Mouse (Mus musculus) limb, embryonic 14.5 days (tissue): ENCODE measurements at regions not wholly inside any gene's neighbourhood (a gene's known extent, or its start where the extent isn't known, plus 50 kb on each side); places are given as distances from the start of the nearest gene placed in this dataset.

ENCODE experiments used
- ATAC-seq: fragments of 200-750 bp; cut with Nextera tagmentation; 2 replicates; pipeline ENCODE4 v1.8.0; 2017; ENCODE audit warnings: low read depth, moderate number of reproducible peaks, moderate TSS enrichment; ENCODE audit not compliant: low FRiP score
- DNase-seq: peaks from one replicate; pipeline ENCODE4 v3.0.0-alpha.2; 2015; ENCODE audit warnings: low spot score
- H3K27ac ChIP-seq: fragments of 300-500 bp; sonication (generic); replicated peaks from 2 replicates; pipeline ENCODE4 v1.5.1; 2014; ENCODE audit warnings: low read depth, mild to moderate bottlenecking, low read length, moderate library complexity, mixed read lengths
- H3K27me3 ChIP-seq: fragments of 300-500 bp; sonication (generic); 2 replicates; pipeline ENCODE4 v1.6.1; 2014; ENCODE audit warnings: low read length, mixed read lengths; ENCODE audit not compliant: control insufficient read depth, insufficient read depth
- H3K36me3 ChIP-seq: fragments of 300-500 bp; sonication (generic); 2 replicates; pipeline ENCODE4 v1.6.1; 2014; ENCODE audit warnings: mild to moderate bottlenecking, low read length, moderate library complexity, mixed read lengths; ENCODE audit not compliant: control insufficient read depth, insufficient read depth
- H3K4me1 ChIP-seq: fragments of 300-500 bp; sonication (generic); 2 replicates; pipeline ENCODE4 v1.6.1; 2014; ENCODE audit warnings: antibody characterized with exemption, low read length, mixed read lengths; ENCODE audit not compliant: control insufficient read depth, insufficient read depth
- H3K4me2 ChIP-seq: fragments of 300-500 bp; sonication (generic); replicated peaks from 2 replicates; pipeline ENCODE4 v1.6.1; 2014; ENCODE audit warnings: low read depth, mild to moderate bottlenecking, low read length, moderate library complexity; ENCODE audit not compliant: severe bottlenecking
- H3K4me3 ChIP-seq: fragments of 300-500 bp; sonication (generic); replicated peaks from 2 replicates; pipeline ENCODE4 v1.5.1; 2014; ENCODE audit warnings: low read length
- H3K9ac ChIP-seq: fragments of 300-500 bp; sonication (generic); 2 replicates; pipeline ENCODE4 v1.6.1; 2014; ENCODE audit warnings: mild to moderate bottlenecking, low read depth, low read length, moderate library complexity; ENCODE audit not compliant: severe bottlenecking
- H3K9me3 ChIP-seq: fragments of 300-500 bp; sonication (generic); 2 replicates; pipeline ENCODE4 v1.6.1; 2016; ENCODE audit warnings: low read length; ENCODE audit not compliant: control insufficient read depth
- POLR2A ChIP-seq: fragments of 200-500 bp; IDR thresholded peaks from 2 replicates; pipeline ENCODE4 v1.8.0; 2012; ENCODE audit warnings: inconsistent platforms, mild to moderate bottlenecking, moderate library complexity, borderline replicate concordance; ENCODE audit not compliant: insufficient read depth, insufficient read length; ENCODE audit errors: extremely low read depth
- WGBS: fragments of 180-500 bp; shearing (Covaris S2); extraction: QIAGEN DNeasy Blood & Tissue Kit; methylation state at CpG from one replicate; pipeline ENCODE4 v1.1.7; 2014; 5-methylcytosine and 5-hydroxymethylcytosine counted together

GRCm38 (mm10) chr10:37720748-37721147 is 582.0 kb upstream of the Marcks start:
- no peaks in the 10 kb centered on the region for H3K9me3 ChIP-seq
- no peak overlapping the region for H3K4me2 ChIP-seq
- no peak for ATAC-seq
- 55% methylated on average over 2 of the region's 2 CpGs for WGBS
- H3K27ac ChIP-seq, result no peak overlapping the region
- DNase-seq, result no peak
- no peaks in the 10 kb centered on the region for H3K36me3 ChIP-seq
- H3K9ac ChIP-seq, result no peak overlapping the region
- no peak overlapping the region for H3K4me3 ChIP-seq
- no peaks in the 10 kb centered on the region for H3K27me3 ChIP-seq
- H3K4me1 ChIP-seq, result no peaks in the 10 kb centered on the region
- no peak for TF ChIP-seq POLR2A

GRCm38 (mm10) chr10:37716946-37717345 is 578.2 kb upstream of the Marcks start:
- Histone ChIP-seq H3K36me3 (no peaks in the 10 kb centered on the region), H3K27ac (peak overlapping the region; percentile 71), H3K4me2 (no peak overlapping the region), H3K27me3 (no peaks in the 10 kb centered on the region), H3K9ac (no peak overlapping the region), H3K9me3 (no peaks in the 10 kb centered on the region), H3K4me3 (no peak overlapping the region), H3K4me1 (no peaks in the 10 kb centered on the region)
- DNase-seq (peak; percentile 70), ATAC-seq (0 out of 2 replicates have a peak, but pooled peaks have one; percentile 30)
- TF ChIP-seq POLR2A, result no peak

- Histone ChIP-seq H3K4me1 (no peaks in the 10 kb centered on the region), H3K4me2 (no peak overlapping the region), H3K9ac (no peak overlapping the region), H3K36me3 (no peaks in the 10 kb centered on the region), H3K4me3 (no peak overlapping the region), H3K9me3 (no peaks in the 10 kb centered on the region), H3K27me3 (no peaks in the 10 kb centered on the region), H3K27ac (no peak overlapping the region)
- TF ChIP-seq POLR2A, result no peak
- peak; percentile 23 for DNase-seq
- no peak for ATAC-seq
Observed at GRCm38 (mm10) chr10:37711459-37711858, 572.7 kb upstream of the Marcks start.

DNA sequence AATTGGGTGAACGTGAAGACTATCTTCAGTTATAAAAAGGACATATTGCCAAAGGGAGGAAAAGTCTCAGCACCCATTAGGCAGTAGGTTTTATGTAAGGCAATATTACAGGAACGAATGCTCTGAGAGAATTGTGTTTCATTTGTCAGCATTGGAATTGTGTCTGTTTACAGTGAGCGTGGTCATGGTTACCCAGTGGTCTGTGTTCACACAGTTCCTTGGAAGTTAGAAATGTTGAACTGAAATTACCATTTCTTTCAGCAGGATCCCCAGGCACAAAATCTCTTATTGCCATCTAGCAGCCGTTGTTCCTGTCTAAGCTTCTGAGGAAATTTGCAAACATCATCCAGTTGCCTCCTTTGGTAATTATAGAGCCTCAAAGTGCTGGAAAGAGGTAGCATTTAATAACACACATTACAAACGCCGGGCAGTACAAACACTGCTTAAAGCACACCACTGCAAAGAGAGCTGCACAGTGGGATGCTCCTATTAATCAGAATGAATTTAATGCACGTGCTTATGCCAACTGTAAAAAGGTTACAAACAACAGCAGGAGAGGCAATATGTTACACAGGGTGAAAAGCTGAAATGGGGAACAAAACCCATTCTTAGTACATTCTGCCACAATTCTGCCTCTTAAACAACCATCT is 555.4 kb upstream of the Marcks start:
- Histone ChIP-seq H3K36me3 (no peaks in the 10 kb centered on the region), H3K4me1 (no peaks in the 10 kb centered on the region), H3K9me3 (no peaks in the 10 kb centered on the region), H3K4me3 (no peak overlapping the region), H3K27me3 (no peaks in the 10 kb centered on the region), H3K27ac (no peak overlapping the region), H3K9ac (no peak overlapping the region), H3K4me2 (no peak overlapping the region)
- DNase-seq, result no peak
- WGBS, result 47% methylated on average over 7 of the region's 7 CpGs
- TF ChIP-seq POLR2A, result no peak
- ATAC-seq, result no peak

DNA sequence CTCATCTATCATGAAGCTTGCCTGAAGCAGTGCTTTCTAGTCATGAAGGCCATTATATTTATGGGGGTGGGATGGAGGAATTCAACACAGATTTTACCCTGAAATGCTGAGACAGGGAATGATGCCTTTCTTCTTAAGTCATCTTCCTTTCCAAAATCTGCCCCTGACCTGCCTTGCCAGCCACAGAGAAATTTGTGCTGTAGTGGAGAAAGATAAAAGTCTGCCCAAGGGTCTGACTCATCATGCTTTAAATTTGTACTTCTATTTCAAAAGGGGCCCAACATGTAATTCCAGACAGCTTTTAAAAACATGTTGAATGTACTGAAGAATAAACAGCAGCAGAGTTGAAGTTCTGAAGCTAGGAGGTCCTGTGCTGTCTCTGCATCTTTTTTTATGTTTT is 554.1 kb upstream of the Marcks start:
- no peak for DNase-seq
- no peak for TF ChIP-seq POLR2A
- Histone ChIP-seq H3K27ac (no peak overlapping the region), H3K4me2 (no peak overlapping the region), H3K4me3 (no peak overlapping the region), H3K27me3 (no peaks in the 10 kb centered on the region), H3K9me3 (no peaks in the 10 kb centered on the region), H3K9ac (no peak overlapping the region), H3K36me3 (no peaks in the 10 kb centered on the region), H3K4me1 (no peaks in the 10 kb centered on the region)
- no peak for ATAC-seq

- ATAC-seq (no peak), DNase-seq (no peak)
- 40% methylated on average over 2 of the region's 2 CpGs for WGBS
- H3K9me3 ChIP-seq, result no peaks in the 10 kb centered on the region
- H3K4me3 ChIP-seq, result no peak overlapping the region
- H3K36me3 ChIP-seq, result no peaks in the 10 kb centered on the region
- H3K27ac ChIP-seq, result no peak overlapping the region
- H3K27me3 ChIP-seq, result no peaks in the 10 kb centered on the region
- H3K9ac ChIP-seq, result no peak overlapping the region
- no peaks in the 10 kb centered on the region for H3K4me1 ChIP-seq
- TF ChIP-seq POLR2A, result no peak
- H3K4me2 ChIP-seq, result no peak overlapping the region
Observed at GRCm38 (mm10) chr10:37691939-37692338, 553.2 kb upstream of the Marcks start.
